Mouse (Mus musculus) hindlimb bud, embryonic 11.5 days (tissue): ENCODE data around the gene Enc1.

Experiments
- DNase-seq: peaks from one replicate; pipeline ENCODE4 v3.0.0-alpha.2; 2012; ENCODE audit warnings: low read depth, low spot score; ENCODE audit errors: extremely low spot score

Gene Enc1

GRCm38 (mm10) chr13:97225130-97225529 lies 15.8 kb upstream of the Enc1 start:
- DNase-seq = no peak

- DNase-seq = no peak
Measured at GRCm38 (mm10) chr13:97227795-97228194, 13.1 kb upstream of the Enc1 start.

GRCm38 (mm10) chr13:97230101-97230500 lies 10.8 kb upstream of the Enc1 start:
- no peak for DNase-seq

- DNase-seq = no peak
Measured at GRCm38 (mm10) chr13:97233092-97233491, 7.8 kb upstream of the Enc1 start.

- DNase-seq = peak; percentile 93
Measured at GRCm38 (mm10) chr13:97234785-97235417, 6.0 kb upstream of the Enc1 start.

- DNase-seq = no peak
Measured at GRCm38 (mm10) chr13:97235911-97236310, 5.0 kb upstream of the Enc1 start.

- DNase-seq = no peak
Measured at GRCm38 (mm10) chr13:97237700-97238099, 3.2 kb upstream of the Enc1 start.

GRCm38 (mm10) chr13:97238181-97238981 lies 2.5 kb upstream of the Enc1 start:
- no peak for DNase-seq

- DNase-seq = no peak
Measured at GRCm38 (mm10) chr13:97239343-97240180, 1.3 kb upstream of the Enc1 start.

GRCm38 (mm10) chr13:97240279-97240964 lies 483 bp upstream of the Enc1 start:
- no peak for DNase-seq

- DNase-seq = no peak
Measured at GRCm38 (mm10) chr13:97241787-97242280, 929 bp downstream of the Enc1 start.

- no peak for DNase-seq
Measured at GRCm38 (mm10) chr13:97242716-97243115, 1.8 kb downstream of the Enc1 start.

- no peak for DNase-seq
Measured at GRCm38 (mm10) chr13:97243962-97244711, 3.2 kb downstream of the Enc1 start.

GRCm38 (mm10) chr13:97244712-97245105 lies 3.8 kb downstream of the Enc1 start:
- DNase-seq = no peak

- DNase-seq = no peak
Measured at GRCm38 (mm10) chr13:97245157-97245556, 4.3 kb downstream of the Enc1 start.

- no peak for DNase-seq
Measured at GRCm38 (mm10) chr13:97246217-97246616, 5.3 kb downstream of the Enc1 start.

GRCm38 (mm10) chr13:97247754-97248153 lies 6.8 kb downstream of the Enc1 start:
- no peak for DNase-seq

- no peak for DNase-seq
Measured at GRCm38 (mm10) chr13:97249051-97249461, 8.2 kb downstream of the Enc1 start.

- DNase-seq = no peak
Measured at GRCm38 (mm10) chr13:97249507-97250078, 8.7 kb downstream of the Enc1 start.

- DNase-seq = no peak
Measured at GRCm38 (mm10) chr13:97250148-97250547, 9.2 kb downstream of the Enc1 start.
